Mouse (Mus musculus): ENCODE measurements at regions not wholly inside any gene's neighbourhood (a gene's known extent, or its start where the extent isn't known, plus 50 kb on each side); places are given as distances from the start of the nearest gene placed in this dataset.

DNA sequence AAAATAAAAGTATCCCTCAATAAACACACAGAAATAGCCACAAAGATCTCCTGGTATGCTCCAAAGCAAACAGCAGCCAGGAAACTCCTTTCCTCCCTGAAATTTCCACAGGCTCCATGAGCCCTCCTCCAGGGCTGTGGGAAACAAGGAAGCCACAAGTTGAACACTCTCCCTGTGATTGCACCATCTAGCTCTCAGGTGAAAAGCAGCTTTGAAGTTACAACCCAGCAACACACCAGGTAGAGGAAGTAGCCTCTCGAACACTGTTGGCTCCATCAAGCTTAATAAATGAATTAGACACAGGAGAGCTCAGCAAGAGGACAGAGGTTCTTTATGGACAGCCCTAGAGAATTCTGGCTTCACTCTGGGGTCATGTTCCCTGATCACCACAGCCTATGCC is 794.4 kb upstream of the A1bg start:
- TF ChIP-seq POLR2A (IDR thresholded peaks at IDR 0.05; ENCODE audit: borderline replicate concordance, extremely low read depth, insufficient read depth, insufficient read length) = no peak
- no peak for ATAC-seq (ENCODE audit: low FRiP score, low read depth)
- WGBS = 63% methylated on average over 1 of the region's 1 CpGs

GRCm38 (mm10) chr15:61713953-61714352 is 791.1 kb upstream of the A1bg start:
- WGBS = 74% methylated on average over 2 of the region's 2 CpGs
- Histone ChIP-seq H3K27me3 (ENCODE audit: control insufficient read depth, insufficient read depth, low read length) (no peaks in the 10 kb centered on the region), H3K36me3 (ENCODE audit: control insufficient read depth, insufficient read depth, low read length) (no peaks in the 10 kb centered on the region), H3K27ac (replicated peaks; ENCODE audit: low read depth, low read length) (no peak overlapping the region), H3K9ac (ENCODE audit: low read depth, low read length, severe bottlenecking) (no peak overlapping the region), H3K9me3 (ENCODE audit: control insufficient read depth, low read length) (no peaks in the 10 kb centered on the region), H3K4me3 (replicated peaks; ENCODE audit: low read length) (no peak overlapping the region), H3K4me1 (ENCODE audit: control insufficient read depth, insufficient read depth, low read length) (no peaks in the 10 kb centered on the region), H3K4me2 (replicated peaks; ENCODE audit: low read depth, low read length, severe bottlenecking) (no peak overlapping the region)
- no peak for TF ChIP-seq POLR2A (IDR thresholded peaks at IDR 0.05; ENCODE audit: borderline replicate concordance, extremely low read depth, insufficient read depth, insufficient read length)
- DNase-seq (ENCODE audit: low spot score) (no peak), ATAC-seq (ENCODE audit: low FRiP score, low read depth) (no peak)

More for the DNA sequence above, 794.4 kb upstream of the A1bg start:
- Histone ChIP-seq H3K27me3 (ENCODE audit: control insufficient read depth, insufficient read depth, low read length) (no peaks in the 10 kb centered on the region), H3K9me3 (ENCODE audit: control insufficient read depth, low read length) (no peaks in the 10 kb centered on the region), H3K9ac (ENCODE audit: low read depth, low read length, severe bottlenecking) (no peak overlapping the region), H3K4me2 (replicated peaks; ENCODE audit: low read depth, low read length, severe bottlenecking) (no peak overlapping the region), H3K36me3 (ENCODE audit: control insufficient read depth, insufficient read depth, low read length) (no peaks in the 10 kb centered on the region), H3K4me1 (ENCODE audit: control insufficient read depth, insufficient read depth, low read length) (no peaks in the 10 kb centered on the region), H3K4me3 (replicated peaks; ENCODE audit: low read length) (no peak overlapping the region), H3K27ac (replicated peaks; ENCODE audit: low read depth, low read length) (no peak overlapping the region)
- DNase-seq (ENCODE audit: low spot score) = no peak

DNA sequence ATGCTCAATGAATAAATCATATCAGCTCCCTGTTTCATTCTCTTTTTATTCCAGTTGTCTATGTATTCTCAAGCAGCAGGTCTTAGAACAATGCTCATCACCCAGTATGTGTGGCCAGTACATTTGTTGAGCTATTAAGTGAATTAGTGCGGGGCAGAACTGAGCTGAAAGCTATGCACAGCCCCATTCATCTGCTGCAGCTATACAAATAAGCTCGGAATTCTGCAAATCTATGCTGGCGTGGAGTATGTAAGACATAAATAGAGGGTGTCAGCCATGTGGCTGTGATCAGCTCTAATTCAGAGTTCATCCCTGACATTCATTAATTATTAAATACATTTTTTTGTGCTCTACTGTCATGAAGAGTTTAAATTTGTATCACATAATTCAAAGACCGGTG is 786.1 kb upstream of the A1bg start:
- Histone ChIP-seq H3K27ac (replicated peaks; ENCODE audit: low read depth, low read length) (no peak overlapping the region), H3K27me3 (ENCODE audit: control insufficient read depth, insufficient read depth, low read length) (no peaks in the 10 kb centered on the region), H3K9ac (ENCODE audit: low read depth, low read length, severe bottlenecking) (no peak overlapping the region), H3K9me3 (ENCODE audit: control insufficient read depth, low read length) (no peaks in the 10 kb centered on the region), H3K4me2 (replicated peaks; ENCODE audit: low read depth, low read length, severe bottlenecking) (no peak overlapping the region), H3K36me3 (ENCODE audit: control insufficient read depth, insufficient read depth, low read length) (no peaks in the 10 kb centered on the region), H3K4me1 (ENCODE audit: control insufficient read depth, insufficient read depth, low read length) (no peaks in the 10 kb centered on the region), H3K4me3 (replicated peaks; ENCODE audit: low read length) (no peak overlapping the region)
- TF ChIP-seq POLR2A (IDR thresholded peaks at IDR 0.05; ENCODE audit: borderline replicate concordance, extremely low read depth, insufficient read depth, insufficient read length) = no peak
- DNase-seq (ENCODE audit: low spot score) (no peak), ATAC-seq (ENCODE audit: low FRiP score, low read depth) (no peak)
- 87% methylated on average over 4 of the region's 4 CpGs for WGBS

GRCm38 (mm10) chr15:61707952-61708351 is 785.1 kb upstream of the A1bg start:
- H3K9ac ChIP-seq (ENCODE audit: low read depth, low read length, severe bottlenecking) = no peak overlapping the region
- H3K36me3 ChIP-seq (ENCODE audit: control insufficient read depth, insufficient read depth, low read length) = no peaks in the 10 kb centered on the region
- no peak for DNase-seq (ENCODE audit: low spot score)
- no peak for TF ChIP-seq POLR2A (IDR thresholded peaks at IDR 0.05; ENCODE audit: borderline replicate concordance, extremely low read depth, insufficient read depth, insufficient read length)
- no peak overlapping the region for H3K27ac ChIP-seq (replicated peaks; ENCODE audit: low read depth, low read length)
- ATAC-seq (ENCODE audit: low FRiP score, low read depth) = no peak
- no peaks in the 10 kb centered on the region for H3K27me3 ChIP-seq (ENCODE audit: control insufficient read depth, insufficient read depth, low read length)
- H3K4me2 ChIP-seq (replicated peaks; ENCODE audit: low read depth, low read length, severe bottlenecking) = no peak overlapping the region
- WGBS = 77% methylated on average over 6 of the region's 6 CpGs
- H3K4me1 ChIP-seq (ENCODE audit: control insufficient read depth, insufficient read depth, low read length) = no peaks in the 10 kb centered on the region
- no peak overlapping the region for H3K4me3 ChIP-seq (replicated peaks; ENCODE audit: low read length)
- H3K9me3 ChIP-seq (ENCODE audit: control insufficient read depth, low read length) = no peaks in the 10 kb centered on the region

DNA sequence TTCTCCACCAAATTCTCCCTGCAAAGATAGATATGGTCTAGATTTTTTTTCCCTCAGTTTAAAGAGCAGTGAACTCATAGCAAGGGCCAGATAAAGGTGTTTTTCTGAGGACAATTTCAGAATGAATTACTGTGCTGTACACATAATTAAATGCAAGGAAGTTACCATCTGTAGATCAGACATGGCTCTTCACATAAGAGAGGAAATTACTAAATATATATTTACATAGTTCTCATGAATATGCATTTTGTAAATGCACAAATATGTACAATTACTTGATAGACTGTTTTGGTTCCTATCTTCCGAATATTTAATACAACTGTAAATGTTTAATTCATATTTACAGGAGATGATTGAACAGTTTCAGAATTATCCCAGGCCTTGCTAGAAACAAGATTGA is 769.9 kb upstream of the A1bg start:
- Histone ChIP-seq H3K9me3 (ENCODE audit: control insufficient read depth, low read length) (no peaks in the 10 kb centered on the region), H3K4me2 (replicated peaks; ENCODE audit: low read depth, low read length, severe bottlenecking) (no peak overlapping the region), H3K9ac (ENCODE audit: low read depth, low read length, severe bottlenecking) (no peak overlapping the region), H3K27me3 (ENCODE audit: control insufficient read depth, insufficient read depth, low read length) (no peaks in the 10 kb centered on the region), H3K27ac (replicated peaks; ENCODE audit: low read depth, low read length) (no peak overlapping the region), H3K4me3 (replicated peaks; ENCODE audit: low read length) (no peak overlapping the region), H3K36me3 (ENCODE audit: control insufficient read depth, insufficient read depth, low read length) (no peaks in the 10 kb centered on the region), H3K4me1 (ENCODE audit: control insufficient read depth, insufficient read depth, low read length) (no peaks in the 10 kb centered on the region)
- DNase-seq (ENCODE audit: low spot score) (no peak), ATAC-seq (ENCODE audit: low FRiP score, low read depth) (no peak)
- no peak for TF ChIP-seq POLR2A (IDR thresholded peaks at IDR 0.05; ENCODE audit: borderline replicate concordance, extremely low read depth, insufficient read depth, insufficient read length)
- 94% methylated on average over 1 of the region's 1 CpGs for WGBS

DNA sequence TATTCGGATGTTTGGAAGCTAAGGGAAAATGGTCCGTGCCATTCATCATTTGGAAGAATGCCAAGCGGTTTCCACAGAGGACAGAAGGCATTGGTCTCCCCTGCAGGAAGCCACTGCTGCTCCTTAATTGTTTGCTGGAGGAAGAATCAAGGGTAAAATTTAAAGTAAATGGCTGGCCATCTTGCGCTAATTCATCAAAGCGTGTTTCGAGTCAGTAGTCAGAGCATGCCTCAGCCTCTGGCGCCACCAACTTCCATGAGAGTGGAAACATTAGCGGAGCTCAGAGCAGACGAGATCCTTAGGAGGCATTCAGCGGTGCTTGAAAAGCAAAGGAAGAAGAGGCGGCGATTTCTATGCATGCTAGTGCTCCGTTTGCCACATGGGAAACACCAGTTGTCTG is 767.6 kb upstream of the A1bg start:
- H3K4me2 ChIP-seq (replicated peaks; ENCODE audit: low read depth, low read length, severe bottlenecking) = no peak overlapping the region
- H3K9me3 ChIP-seq (ENCODE audit: control insufficient read depth, low read length) = no peaks in the 10 kb centered on the region
- no peaks in the 10 kb centered on the region for H3K4me1 ChIP-seq (ENCODE audit: control insufficient read depth, insufficient read depth, low read length)
- DNase-seq (ENCODE audit: low spot score) (no peak), ATAC-seq (ENCODE audit: low FRiP score, low read depth) (no peak)
- WGBS = 86% methylated on average over 13 of the region's 13 CpGs
- H3K27me3 ChIP-seq (ENCODE audit: control insufficient read depth, insufficient read depth, low read length) = no peaks in the 10 kb centered on the region
- TF ChIP-seq POLR2A (IDR thresholded peaks at IDR 0.05; ENCODE audit: borderline replicate concordance, extremely low read depth, insufficient read depth, insufficient read length) = no peak
- no peak overlapping the region for H3K27ac ChIP-seq (replicated peaks; ENCODE audit: low read depth, low read length)
- H3K36me3 ChIP-seq (ENCODE audit: control insufficient read depth, insufficient read depth, low read length) = no peaks in the 10 kb centered on the region
- H3K4me3 ChIP-seq (replicated peaks; ENCODE audit: low read length) = no peak overlapping the region
- H3K9ac ChIP-seq (ENCODE audit: low read depth, low read length, severe bottlenecking) = no peak overlapping the region
